Mouse (Mus musculus) embryo, embryonic 10.5 days (tissue): Measurements from ENCODE around the gene Usp17le.
"Not testable (repeated sequence)": the region's sequence is repeated elsewhere in the genome, so short reads cannot be mapped to it uniquely, and the experiment has no call there.

ENCODE experiments used
- DNase-seq: peaks from one replicate; pipeline ENCODE4 v3.0.0-alpha.2; 2015; ENCODE audit warnings: low spot score

Usp17le gene

DNA sequence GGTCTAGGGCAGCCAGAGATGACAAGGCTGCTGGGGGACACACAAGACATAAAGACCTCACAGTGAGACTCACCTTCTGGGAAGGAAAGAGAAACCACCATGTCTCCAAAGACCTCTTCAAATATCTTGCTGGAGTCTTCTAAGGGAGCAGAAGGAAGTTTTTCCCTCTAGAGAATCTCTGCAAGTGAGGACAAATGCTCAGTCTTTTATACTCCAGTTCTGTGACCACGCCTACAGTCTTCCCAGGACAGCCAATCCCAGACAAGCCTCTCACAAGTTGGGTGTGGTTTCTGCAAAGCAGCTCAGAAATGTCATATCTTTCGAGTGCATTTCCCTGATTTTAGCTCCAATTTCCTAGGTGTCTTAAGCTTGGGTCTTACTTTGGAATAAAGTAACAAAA, at the start of gene Usp17le:
TSS of gene Usp17le (minus strand) at position 101 of the 400 bp plus-strand sequence.
- DNase-seq, result not testable (repeated sequence)

- DNase-seq, result not testable (repeated sequence)
These were observed 33.1 kb upstream of the Usp17le start for GRCm38 (mm10) chr7:104810335-104810734.

DNA sequence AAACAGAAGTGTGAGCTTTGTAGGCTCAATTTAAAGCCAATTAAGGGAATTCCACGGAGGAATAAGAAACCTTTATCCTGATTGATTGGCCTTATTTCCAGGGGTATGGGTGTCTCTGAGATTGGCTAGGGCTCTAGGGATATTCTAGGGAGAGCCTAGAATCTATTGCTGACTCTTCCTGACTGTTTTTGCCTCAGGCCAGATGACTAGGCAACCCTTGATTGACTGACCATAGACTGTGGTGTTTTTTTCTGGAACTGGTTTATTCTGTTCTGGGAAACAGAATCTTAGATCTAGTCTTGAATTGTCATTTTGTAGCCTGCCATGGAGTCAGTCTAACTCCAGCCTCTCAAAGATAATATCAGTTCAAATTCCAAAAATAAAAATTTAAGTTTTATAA, 13.5 kb upstream of the Usp17le start:
- no peak for DNase-seq
